Mouse (Mus musculus) kidney, adult 18-20 months (tissue): ENCODE data around the gene Fut2.

ENCODE experiments used
- DNase-seq: peaks from one replicate; pipeline ENCODE4 v3.0.0; 2021

Fut2 gene

DNA sequence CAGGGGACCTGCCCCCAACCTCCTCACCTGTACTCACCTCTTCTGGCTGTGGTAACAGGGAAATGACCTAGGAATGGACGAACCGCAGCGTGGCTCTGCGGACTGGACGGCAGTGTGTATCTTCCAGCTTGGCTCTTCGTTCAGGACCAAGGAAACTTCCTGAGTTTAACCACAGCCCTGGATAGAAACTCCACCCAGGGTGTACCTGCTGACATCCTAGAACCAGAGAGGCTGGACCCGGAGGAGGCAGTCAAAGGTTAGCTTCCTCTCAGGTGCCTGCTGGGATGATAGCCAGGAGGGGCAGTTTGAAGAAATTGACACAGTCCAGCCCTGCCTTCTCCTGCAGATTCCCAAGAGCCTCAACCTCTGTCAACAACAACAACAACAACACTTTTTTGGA is at the start of gene Fut2:
Gene Fut2, minus strand, starts transcription at position 234 of the 400 bp plus-strand sequence.
- no peak for DNase-seq

DNA sequence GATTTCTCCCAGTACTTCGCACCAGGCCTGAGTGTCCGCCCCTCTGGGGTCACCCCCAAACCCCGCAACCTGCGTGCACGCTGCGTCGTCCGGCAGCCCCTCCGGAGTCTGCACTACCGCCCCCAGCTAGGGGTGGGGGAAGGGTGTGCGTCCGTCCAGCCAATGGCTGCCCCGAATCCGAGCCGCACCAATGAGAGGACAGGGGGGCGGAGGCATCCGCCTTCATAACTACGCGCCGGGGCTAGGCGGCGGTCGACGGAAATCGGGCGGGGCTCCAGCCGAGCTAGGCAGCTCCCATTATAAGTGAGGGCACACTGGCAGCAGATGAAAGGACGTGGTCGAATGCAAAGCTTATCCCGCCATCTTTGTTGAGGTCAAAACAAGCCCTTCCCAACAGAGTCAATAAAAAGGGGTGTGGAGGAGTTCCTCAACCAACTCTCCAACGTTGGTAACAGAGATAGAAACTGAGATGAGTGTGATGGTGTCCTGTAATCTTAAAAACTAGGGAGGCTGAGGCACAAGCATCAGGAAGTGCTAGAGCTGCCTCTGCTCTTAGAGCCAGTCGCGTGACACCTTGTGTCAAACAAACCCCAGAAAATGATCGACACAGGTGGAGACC is 49.0 kb upstream of the Fut2 start, which contains the start of gene Rpl18:
Gene Rpl18, plus strand, starts transcription at position 368 of the 619 bp plus-strand sequence.
- peak; percentile 97 for DNase-seq

DNA sequence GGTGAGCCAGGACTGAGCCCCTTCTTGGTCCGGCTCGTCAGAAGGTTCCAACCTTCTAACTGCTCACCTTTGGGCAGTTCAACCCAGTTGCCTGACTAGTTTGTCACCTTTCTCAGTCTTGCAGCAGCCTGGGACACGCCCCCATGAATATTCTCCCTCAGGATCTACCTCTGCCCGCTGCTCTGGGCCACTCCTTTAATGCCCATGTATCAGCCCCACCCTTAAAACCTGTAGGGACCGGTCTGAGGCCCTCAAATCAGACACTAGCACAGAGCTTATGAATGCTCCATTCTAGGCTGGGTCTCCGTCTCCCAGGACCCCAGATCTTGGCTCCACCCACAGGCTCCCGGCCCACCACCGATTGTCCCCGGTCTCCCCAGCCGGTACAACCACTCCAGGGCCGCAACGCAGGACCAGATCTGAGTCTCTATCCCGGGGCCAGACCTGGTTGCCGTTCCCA is 48.5 kb upstream of the Fut2 start:
- no peak for DNase-seq

DNA sequence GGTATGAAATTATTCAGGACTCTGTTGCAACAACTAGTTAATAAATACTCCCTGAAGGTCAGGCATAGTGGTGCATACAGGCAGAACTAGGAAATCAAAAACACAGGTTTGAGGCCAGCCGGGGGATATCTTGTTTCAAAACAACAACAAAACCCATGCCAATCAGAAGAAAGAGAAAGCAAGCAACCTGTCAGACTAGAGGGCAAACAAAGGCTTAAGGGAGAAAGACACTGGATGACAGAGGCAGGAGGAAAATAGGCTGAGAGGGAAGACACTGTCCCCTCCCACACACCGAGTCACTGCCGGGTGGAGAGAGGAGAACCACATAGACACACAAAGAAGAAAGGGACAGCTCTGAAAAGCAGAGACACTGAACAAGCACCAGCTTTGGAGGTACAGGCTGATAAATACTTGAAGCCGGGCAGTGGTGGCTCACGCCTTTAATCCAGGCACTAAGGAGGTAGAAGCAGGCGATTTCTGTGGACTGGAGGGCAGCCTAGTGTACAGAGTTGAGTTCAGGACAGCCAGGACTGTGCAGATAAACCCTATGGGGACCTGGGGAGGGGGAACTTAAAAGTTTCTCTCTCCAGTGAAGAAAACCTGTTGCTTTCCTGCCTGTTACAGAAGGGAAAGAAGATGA is 47.8 kb upstream of the Fut2 start:
- peak; percentile 28 for DNase-seq

DNA sequence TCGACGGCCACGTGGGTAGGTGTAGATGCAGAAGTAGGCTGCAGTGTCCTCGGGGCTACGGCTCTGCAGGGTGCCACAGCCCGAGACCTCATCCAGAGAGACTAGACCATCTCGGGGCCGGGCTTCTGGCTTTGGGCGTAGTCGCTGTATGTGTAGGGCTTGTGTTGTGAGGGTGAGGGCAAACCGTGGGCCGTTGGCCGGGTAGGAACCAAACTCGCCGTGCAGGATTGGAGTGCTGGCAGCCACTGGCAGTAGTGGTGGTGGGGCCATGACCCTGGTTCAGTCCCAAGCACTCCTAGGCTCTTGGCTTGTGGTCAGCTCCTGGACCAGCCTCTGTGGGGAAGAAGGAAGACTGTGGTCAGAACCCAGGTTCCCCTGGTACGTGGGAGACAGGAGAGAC is 47.2 kb upstream of the Fut2 start:
- no peak for DNase-seq

DNA sequence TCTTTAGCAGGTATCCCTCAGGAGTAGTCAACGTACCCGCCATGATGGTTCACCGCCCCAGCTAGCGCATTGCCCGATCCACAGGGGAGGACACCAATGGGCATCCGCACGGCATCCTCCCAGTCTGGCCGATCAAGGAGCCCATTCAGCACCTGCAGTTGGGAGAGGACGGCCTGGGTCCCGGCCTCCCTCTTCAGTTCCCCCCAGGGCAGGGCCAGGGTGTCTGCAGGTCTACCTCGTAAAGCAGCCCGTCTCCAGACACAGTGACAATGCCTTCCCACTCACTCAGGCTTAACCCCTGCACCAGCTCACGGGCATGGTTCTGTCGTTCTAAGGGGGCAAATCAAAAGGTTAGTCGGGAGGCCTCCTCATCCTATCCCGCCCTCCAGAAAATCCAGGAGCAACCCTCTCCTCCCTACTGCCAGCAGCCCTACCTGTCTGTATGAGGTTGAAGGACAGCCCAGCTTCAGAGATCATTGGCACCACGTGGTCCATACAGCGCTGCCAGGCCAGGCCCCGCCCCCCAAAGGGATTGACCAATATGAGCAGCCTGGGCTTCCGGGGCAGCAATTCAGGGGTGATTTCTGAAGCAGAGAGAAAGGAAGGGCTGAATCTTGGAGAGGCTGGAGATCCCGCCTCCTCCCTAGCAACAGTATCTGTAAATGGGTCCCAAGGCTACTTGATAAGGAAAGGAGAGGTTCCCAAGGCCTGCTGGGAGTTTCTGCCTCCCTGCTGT is 46.0 kb upstream of the Fut2 start:
- peak; percentile 88 for DNase-seq

DNA sequence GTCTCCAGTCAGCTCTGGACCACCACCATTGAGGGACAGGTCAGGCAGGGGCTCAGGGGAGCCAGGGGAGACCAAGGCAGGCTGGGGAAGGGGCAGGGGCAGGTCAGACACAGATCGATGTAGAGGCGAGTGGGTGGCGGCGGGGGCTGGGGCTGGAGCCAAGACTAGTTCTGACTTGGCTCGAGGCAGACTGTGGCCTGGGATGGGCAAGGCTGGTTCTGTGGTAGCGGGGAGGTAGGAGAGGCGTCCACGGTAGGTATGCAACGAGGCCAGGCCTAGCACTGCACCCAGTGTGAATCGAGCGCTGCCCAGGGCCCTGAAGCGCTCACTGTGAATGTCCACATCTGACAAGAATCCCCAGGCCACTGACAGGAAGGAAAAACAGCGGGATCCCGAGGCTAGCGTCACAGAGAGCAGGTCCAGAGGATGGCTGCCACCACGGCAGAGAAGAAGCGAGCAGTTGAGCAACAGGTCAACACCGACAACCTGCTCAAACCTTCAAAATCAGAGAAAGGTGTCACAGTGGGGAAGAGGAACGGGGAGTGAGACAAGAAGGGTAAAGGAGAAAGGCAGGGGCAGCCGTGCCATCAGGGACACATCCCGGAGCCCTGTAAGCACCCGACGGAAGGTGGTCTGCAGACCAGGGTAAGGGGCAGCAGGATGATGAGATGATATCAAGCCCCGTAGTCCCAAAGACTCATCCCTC is 45.3 kb upstream of the Fut2 start:
- no peak for DNase-seq

DNA sequence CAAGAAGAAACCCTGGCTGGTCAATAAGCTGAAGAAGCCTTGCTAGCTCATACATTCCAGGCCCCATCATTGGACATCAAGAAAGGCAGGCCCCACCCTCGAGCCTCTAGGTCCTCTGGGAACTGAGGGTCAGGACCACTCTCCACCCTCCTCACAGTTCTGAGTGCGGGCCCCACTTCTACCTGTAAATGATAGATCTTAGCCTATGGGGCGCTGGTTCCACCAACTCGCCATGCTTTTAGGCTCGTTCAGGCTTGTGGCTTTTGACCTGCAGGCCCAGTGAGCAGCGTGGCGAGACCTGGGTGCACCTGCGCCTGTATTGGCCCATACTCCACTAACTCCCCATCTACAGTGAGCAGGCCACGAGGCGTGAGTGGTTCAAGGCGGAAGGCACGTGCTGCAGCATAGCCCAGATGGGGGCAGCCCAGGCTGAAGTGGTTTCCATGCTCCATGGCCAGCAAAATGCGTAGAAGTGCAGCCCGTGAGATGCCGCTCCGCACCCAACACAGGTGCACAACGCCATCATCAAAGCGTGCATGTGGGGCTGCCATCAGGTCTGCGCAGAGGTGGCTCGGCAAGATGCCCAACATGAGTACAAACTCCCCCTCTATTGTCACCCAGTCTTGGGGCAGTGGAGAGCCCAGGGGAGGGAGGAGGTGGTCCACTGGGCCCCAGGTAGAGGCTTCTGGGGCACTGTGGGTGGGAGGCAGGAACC is 44.4 kb upstream of the Fut2 start:
- no peak for DNase-seq

DNA sequence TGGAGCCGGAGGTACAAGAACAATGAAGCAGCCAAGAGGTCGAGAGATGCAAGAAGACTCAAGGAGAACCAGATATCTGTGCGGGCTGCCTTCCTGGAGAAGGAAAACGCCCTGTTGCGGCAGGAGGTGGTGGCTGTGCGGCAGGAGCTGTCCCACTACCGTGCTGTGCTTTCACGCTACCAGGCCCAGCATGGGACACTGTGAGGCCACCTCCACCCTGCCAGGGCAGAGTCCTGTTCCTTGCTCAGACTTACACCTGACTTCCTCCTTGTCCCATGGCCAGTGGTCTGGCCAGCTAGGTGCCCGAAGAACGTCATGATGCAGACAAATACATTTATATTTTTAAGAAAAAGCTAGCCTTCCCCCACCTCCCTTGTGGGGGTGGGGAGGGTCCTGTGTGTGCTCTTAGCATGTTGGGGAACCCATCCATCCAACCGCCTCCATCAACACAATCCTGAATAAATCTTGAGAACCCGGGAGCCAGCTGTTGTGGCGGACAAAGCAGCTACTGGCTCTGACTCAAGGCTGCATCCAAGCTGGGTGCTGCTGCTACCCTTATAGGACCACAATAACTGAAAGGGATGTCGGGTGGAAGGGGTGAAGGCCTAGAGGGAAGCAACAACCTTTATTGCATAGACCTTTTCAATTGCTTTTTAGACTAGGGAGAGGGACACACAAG is 43.6 kb upstream of the Fut2 start:
- no peak for DNase-seq

DNA sequence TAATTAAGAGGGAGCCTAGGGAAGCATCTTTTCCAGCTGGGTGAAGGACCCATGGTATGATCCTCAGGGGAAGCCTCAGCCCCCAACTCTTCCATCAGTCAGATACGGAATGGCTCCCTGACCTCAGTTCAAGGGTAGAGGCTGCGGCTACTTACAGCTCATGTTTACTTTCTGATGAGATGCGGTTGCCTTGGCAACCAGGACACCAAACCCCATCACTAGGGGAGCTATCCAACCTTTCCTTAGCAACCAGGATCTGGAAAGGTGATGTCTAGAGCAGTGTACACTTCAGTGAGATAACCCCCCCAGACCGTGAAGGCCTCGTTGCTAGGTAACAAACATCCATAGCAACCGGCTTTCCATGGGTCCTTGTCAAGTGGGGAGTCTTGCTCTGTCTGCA is 42.8 kb upstream of the Fut2 start:
- peak; percentile 36 for DNase-seq

DNA sequence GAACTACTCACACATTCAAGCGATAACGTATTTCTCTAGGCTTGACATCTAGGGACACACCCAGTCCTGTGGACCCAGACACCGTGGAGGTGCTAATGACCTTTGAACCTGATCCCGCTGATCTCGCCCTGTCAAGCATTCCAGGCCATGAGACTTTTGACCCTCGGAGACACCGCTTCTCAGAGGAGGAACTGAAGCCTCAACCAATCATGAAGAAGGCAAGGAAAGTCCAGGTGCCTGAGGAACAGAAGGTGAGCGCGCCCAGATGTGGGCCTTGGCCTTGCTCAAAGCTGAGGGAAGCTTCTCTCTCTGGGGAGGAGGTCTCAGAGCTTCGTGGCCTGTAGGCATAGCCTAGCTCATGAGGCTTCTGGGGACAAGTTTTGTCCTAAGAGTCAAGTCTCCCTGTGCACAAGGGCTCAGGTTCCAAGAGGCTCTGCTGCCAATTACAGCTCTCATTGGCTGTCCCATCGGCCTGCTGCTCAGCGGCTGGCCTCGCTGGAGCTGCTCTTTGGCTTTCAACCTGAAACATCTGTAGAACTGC is 42.1 kb upstream of the Fut2 start:
- DNase-seq, result peak; percentile 78

DNA sequence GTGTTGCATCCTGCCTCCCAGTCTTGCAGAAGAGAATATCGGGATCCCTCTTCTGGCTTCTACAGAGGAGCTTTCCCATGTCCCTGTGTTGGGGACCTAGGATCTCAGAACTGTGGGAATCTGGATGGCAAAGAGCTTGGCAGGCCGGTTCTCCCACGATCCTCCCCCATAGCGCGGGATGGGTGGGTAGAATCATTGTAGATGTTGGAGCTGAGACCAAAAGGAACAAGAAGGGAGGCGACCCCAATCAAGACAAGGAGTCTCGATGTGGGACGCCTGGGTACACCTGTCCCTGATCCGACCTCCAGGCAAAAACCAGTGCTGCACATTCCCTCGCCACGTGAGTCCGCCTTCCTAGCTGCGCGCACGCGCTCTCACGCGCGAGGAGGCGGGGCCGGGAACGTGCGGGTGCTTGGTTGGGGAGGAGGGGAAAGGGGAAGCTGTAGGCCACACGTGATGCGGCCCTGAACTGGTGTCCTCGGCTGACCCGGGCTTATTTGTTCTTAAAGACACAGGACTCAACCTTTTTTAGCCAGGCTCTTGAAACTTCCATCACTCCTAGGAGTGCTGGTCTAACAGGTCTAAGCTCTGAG is 41.3 kb upstream of the Fut2 start:
- peak; percentile 100 for DNase-seq

DNA sequence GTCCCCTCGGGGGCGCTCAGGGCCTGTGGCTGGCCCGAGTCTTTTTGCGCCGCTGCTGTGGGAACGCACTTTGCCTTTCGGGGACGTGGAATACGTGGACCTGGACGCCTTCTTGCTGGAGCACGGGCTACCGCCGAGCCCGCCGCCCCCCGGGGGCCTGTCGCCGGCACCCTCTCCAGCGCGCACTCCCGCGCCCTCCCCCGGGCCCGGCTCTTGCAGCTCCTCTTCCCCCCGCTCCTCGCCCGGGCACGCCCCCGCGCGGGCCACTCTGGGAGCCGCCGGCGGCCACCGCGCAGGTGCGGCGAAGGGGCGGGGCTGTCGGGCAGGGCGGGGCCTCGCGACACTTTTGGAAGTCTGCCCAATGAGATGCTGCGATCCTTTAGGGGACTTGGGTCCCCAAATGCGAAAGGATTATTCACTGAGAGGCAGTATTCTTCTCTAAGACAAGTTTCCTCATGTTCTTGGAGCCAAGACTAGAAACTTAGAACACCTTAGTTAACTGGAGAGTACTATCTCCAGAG is 40.6 kb upstream of the Fut2 start:
- DNase-seq, result peak; percentile 89

DNA sequence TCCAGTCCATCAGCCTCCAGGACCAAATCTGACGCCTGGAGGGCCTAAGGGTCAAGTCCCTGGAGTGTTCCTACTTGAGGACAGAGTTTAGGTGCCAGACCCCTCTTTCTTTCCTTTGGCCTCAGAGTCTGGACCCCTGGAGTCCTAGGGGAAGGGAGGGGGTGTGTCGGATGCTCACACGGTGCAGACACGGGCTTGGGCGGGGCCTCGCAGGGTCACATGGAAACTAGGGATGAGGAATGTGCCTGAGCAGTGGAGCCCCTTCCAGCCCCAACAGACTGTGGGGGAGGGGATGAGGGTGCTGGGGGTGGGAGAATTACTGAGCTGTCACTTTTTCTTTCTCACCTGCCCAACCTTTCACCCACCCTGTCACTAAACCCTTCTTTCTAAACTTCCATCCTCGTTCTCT is 39.7 kb upstream of the Fut2 start:
- DNase-seq, result peak; percentile 87

DNA sequence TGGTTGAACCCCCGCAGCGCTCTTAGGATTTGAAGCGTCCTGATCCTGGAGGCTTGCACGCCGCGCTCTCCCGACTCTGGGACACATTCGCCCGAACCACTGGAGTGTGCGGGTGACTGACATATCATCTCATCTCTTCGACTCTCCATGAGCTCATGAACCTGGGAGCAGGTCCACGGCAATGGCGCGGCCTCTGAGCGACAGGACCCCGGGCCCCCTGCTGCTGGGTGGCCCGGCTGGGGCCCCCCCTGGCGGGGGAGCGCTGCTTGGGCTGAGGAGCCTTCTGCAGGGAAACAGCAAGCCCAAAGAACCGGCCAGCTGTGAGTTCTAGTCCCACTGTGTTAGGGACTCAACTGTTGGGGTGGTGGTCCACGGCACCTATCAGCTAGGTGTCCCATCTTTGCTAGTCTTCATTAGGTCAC is 39.3 kb upstream of the Fut2 start:
- DNase-seq, result no peak

DNA sequence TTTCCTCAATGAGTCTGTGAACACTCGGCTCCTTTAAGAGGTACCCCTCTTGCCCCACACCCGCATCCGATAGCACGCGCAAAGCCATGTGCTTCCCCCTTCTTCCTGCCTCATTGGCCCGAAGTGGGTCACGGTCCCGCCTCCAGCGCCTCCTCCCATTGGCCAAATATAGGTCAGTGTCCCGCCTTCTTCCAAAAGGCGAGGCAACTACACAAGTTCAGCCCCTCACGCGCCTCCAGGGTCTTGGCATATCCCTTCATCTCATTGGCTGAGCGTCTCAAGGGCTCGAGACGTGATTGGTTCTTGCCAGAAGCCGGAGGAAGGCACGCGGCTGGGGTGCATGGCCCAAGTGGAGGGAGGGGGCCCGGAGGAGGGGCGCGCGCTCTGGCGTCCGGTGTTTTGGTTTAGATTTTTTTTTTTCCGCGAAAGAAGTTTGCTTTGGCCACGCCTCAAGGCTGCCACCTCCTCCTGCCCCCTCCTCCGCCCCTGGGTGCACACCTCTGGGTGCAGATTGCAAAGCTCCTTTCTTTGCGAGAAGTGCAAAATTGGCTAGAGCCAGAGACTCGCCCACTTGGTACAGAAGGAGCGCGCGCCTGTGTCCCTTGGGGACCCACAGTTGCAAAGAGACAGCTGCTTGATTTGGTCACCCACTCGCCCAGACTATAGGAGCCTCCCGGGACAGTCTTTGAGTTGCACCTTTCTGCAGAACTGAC is 38.7 kb upstream of the Fut2 start, which contains the start of gene Dbp:
Gene Dbp, plus strand, starts transcription at position 359 of the 713 bp plus-strand sequence.
- DNase-seq, result peak; percentile 99

DNA sequence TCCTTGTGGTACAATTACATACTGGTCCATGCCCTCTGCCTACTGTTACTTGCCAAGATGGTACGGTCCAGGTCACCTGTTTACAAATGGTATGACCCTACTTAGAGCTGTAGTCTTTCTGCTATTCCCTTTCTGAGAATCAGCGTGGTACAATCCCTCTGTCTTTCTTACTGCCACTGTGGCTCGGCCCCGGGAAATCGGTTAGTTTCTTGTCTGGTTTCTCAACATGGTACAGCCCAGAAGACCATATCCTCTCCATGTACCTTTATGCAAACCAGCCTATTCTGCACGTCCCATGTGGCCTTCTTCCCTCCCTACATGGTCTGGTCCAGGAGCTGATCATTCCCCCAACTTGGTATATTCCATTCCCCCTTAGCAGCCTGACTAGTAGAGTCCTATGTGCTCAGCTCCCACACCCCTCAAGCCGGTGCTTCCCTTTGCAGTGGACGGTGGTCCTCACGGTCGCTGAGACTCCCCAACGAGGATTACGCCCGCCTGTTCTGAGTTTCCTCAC is 37.9 kb upstream of the Fut2 start:
- DNase-seq, result peak; percentile 69

DNA sequence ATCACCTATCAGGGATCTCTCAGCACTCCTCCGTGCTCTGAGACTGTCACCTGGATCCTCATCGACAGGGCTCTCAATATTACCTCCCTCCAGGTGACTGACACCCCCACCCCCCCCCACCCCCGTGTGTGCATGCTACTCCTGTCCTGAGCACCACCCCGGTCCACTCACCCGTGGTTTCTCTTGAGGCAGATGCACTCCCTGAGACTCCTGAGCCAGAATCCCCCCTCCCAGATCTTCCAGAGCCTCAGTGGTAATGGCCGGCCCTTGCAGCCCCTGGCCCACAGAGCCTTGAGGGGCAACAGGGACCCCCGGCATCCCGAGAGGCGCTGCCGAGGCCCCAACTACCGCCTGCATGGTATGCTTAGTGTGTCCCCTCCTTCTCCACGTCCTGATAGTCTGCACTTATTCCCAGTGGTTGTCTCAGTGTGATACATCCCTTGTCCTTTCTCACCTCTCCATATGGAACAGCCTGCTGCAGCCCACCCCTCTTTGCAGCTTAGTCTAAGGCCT is 37.4 kb upstream of the Fut2 start:
- DNase-seq, result no peak

DNA sequence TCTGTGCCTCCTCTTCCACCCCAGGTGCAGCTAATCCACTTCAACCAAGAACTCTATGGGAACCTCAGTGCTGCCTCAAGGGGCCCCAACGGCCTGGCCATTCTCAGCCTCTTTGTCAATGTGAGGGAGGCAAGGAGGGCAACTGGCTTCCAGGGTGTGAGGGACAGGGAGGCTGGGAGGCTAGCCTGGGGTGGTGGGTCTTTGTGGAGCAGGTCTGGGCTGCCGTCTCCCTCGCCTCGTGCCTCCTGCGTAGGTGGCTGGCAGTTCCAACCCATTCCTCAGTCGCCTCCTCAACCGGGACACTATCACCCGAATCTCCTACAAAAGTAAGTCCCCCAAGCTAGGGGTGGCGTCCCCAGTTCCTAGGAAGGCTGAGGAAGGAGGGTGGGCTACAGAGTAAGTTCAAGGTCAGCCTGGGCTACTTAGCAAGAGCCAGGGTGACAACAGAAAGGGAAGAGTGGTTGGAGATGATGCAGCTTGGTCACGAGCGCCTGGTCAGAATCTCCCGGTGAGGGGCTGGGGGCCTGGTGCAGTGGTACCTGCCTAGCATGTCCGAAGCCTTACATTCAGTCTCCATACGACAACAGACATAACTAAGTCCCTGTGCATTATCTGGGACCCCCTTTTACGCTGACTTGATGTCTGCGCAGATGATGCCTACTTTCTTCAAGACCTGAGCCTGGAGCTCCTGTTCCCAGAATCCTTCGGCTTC is 36.8 kb upstream of the Fut2 start:
- DNase-seq, result no peak
